Mouse (Mus musculus) heart, embryonic 13.5 days (tissue): ENCODE data around the gene Slc26a5. TPM values are rescaled to one million over a fixed set of nuclear protein-coding genes. Genes with fewer than 3 reads are reported as not detected.
A peak's percentile ranks its signal among the peaks of the same experiment; 100 is the strongest.

Source experiments
- ATAC-seq: fragments of 200-750 bp; cut with Nextera tagmentation; 2 replicates; pipeline ENCODE4 v1.8.0; 2017; ENCODE audit warnings: moderate TSS enrichment; ENCODE audit not compliant: insufficient number of reproducible peaks, low FRiP score, low TSS enrichment; ENCODE audit errors: extremely low read depth
- H3K27ac ChIP-seq: fragments of 300-500 bp; sonication (generic); replicated peaks from 2 replicates; pipeline ENCODE4 v1.5.1; 2015; ENCODE audit warnings: moderate library complexity, mild to moderate bottlenecking, inconsistent platforms
- H3K27me3 ChIP-seq: fragments of 300-500 bp; sonication (generic); replicated peaks from 2 replicates; pipeline ENCODE4 v1.6.1; 2015; ENCODE audit warnings: mild to moderate bottlenecking, inconsistent platforms
- H3K36me3 ChIP-seq: fragments of 300-500 bp; sonication (generic); 2 replicates; pipeline ENCODE4 v1.6.1; 2015; ENCODE audit warnings: mild to moderate bottlenecking, inconsistent platforms
- H3K4me1 ChIP-seq: fragments of 300-500 bp; sonication (generic); 2 replicates; pipeline ENCODE4 v1.6.1; 2015; ENCODE audit warnings: inconsistent platforms
- H3K4me2 ChIP-seq: fragments of 300-500 bp; sonication (generic); 2 replicates; pipeline ENCODE4 v1.6.1; 2015; ENCODE audit warnings: inconsistent platforms, mild to moderate bottlenecking, moderate library complexity
- H3K4me3 ChIP-seq: fragments of 300-500 bp; sonication (generic); 2 replicates; pipeline ENCODE4 v1.5.1; 2015; ENCODE audit warnings: moderate library complexity, mild to moderate bottlenecking, inconsistent platforms
- H3K9ac ChIP-seq: fragments of 300-500 bp; sonication (generic); 2 replicates; pipeline ENCODE4 v1.6.1; 2015; ENCODE audit warnings: inconsistent platforms, mild to moderate bottlenecking, moderate library complexity
- H3K9me3 ChIP-seq: fragments of 300-500 bp; sonication (generic); 2 replicates; pipeline ENCODE4 v1.6.1; 2016; ENCODE audit warnings: inconsistent platforms
- WGBS: fragments of 180-500 bp; shearing (Covaris S2); methylation state at CpG from one replicate; pipeline ENCODE4 v1.1.7; 2015; ENCODE audit warnings: mixed read lengths; 5-methylcytosine and 5-hydroxymethylcytosine counted together
- polyA plus RNA-seq: library from polyadenylated mRNA; unstranded; fragments of >200 nt; fragmentation: Nextera tagmentation; extraction: Ambion mirVana; gene quantifications from 2 replicates; pipeline ENCODE4 v1.2.1, GENCODE M21; 2015

Slc26a5 gene
- polyA plus RNA-seq, 1 experiment from 2014 or later, result not detected

DNA sequence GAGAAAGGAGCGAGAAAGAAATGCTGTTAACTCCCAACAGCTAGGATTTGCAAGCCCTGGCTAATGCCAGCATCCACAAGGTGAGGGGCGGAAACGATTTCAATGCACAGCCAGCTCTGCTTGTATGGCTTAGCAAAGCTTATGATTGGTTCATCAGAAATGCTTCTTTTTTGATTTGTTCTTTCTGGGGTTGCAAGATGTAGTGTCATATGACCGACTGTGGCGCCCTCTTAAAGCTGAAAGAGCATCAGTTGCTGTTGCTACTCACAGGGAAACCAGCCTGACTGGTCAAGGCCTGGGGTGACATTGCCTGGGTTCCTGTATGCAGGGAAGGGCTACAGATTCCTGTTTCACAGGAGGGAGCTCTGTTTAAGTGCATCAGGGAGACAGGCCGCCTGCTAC is 908 bp upstream of the Slc26a5 start:
- peaks cover 30% of the 10 kb centered on the region for H3K27me3 ChIP-seq
- H3K9me3 ChIP-seq, result no peaks in the 10 kb centered on the region
- 22% methylated on average over 6 of the region's 6 CpGs for whole genome bisulfite sequencing
- no peak overlapping the region for H3K27ac ChIP-seq
- H3K36me3 ChIP-seq, result no peaks in the 10 kb centered on the region
- peak overlapping the region; percentile 65 for H3K4me2 ChIP-seq
- no peak for ATAC-seq
- peaks cover 4% of the 10 kb centered on the region; the same call in 1 of the 2 replicates for H3K4me1 ChIP-seq
- H3K4me3 ChIP-seq, result peak overlapping the region; percentile 30
- H3K9ac ChIP-seq, result no peak overlapping the region

DNA sequence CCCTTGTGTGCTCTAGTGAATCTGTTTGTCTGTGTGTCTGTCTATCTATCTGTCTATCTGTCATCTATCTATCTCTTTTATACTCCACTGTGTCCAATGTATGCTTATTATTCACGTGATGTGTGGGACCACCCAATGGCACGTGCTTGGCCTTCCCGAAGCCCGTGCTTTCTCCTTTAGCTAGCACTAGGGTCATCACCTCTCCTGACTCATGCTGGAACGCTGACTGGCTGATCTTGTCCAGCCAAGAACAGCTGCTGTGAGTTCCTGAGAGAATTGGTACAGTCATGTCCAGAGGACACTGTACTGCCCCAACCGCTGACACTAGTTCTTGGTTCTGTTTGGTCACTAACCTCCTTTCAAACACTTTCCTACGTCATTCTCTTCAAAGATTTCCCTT is 6.8 kb downstream of the Slc26a5 start:
- ATAC-seq, result no peak
- H3K9ac ChIP-seq, result no peak overlapping the region
- H3K27ac ChIP-seq, result no peak overlapping the region
- peaks cover under 1% of the 10 kb centered on the region; the same call in 1 of the 2 replicates for H3K27me3 ChIP-seq
- H3K4me3 ChIP-seq, result no peak overlapping the region
- H3K9me3 ChIP-seq, result no peaks in the 10 kb centered on the region
- no peaks in the 10 kb centered on the region for H3K36me3 ChIP-seq
- WGBS, result 79% methylated on average over 7 of the region's 7 CpGs
- H3K4me1 ChIP-seq, result no peaks in the 10 kb centered on the region
- H3K4me2 ChIP-seq, result no peak overlapping the region

DNA sequence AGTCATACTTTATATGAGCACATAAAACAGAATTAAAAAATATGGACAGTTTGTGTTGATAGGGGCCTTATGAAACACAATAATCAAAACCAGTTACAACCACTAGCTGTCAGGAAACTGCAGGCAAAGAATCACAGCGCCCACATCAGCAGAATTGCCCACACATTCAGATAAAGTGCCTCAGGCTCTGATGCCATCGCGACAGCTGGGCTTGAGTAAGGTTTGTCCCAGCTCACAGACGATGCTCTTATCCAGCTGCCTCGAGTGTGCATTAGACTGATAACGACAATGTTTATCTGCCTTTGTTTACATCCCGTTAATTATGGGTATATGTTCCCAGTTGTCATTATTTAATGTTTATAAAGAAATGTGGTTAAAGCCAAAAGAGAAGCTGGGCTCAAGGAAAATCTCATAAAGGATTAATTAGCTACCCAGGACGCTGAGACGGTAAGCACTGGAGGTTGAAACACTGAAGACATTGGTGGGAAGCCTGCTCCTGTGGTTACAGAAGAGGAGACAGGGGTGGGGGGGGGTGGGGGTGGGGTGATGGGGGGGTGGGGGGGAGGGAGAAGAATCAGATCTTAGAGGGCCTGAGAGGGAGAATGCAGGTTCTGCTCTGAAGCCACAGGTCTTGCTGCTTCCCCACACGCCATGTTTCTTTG is 13.6 kb downstream of the Slc26a5 start:
- Histone ChIP-seq H3K27me3 (no peaks in the 10 kb centered on the region), H3K4me3 (no peak overlapping the region), H3K36me3 (no peaks in the 10 kb centered on the region), H3K9me3 (no peaks in the 10 kb centered on the region), H3K4me2 (no peak overlapping the region), H3K4me1 (no peaks in the 10 kb centered on the region), H3K9ac (no peak overlapping the region), H3K27ac (no peak overlapping the region)
- no peak for ATAC-seq
- WGBS, result 33% methylated on average over 10 of the region's 10 CpGs

DNA sequence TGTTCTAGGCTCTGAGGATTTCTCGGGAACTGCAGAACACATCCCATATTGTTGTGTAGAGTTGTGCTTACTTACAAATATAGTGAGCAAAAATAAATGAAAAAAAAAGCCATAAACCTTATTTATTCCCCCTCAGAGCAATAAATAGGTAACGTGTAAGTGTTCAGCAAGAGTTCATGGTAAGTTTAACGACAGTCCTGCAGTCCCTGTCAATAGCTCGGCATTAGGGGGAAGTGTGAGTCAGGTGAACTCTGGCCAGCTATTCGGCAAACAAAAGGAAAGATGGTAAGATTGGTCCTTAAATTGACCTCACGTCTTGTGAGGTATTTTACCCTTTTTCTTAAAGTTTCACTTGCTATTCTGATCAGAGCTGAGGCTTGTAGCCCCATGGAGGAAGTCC is 18.0 kb downstream of the Slc26a5 start:
- ATAC-seq, result no peak
- 75% methylated on average over 6 of the region's 6 CpGs for WGBS
- Histone ChIP-seq H3K27me3 (no peaks in the 10 kb centered on the region), H3K4me3 (no peak overlapping the region), H3K27ac (no peak overlapping the region), H3K9ac (no peak overlapping the region), H3K36me3 (no peaks in the 10 kb centered on the region), H3K4me2 (no peak overlapping the region), H3K9me3 (no peaks in the 10 kb centered on the region), H3K4me1 (no peaks in the 10 kb centered on the region)

DNA sequence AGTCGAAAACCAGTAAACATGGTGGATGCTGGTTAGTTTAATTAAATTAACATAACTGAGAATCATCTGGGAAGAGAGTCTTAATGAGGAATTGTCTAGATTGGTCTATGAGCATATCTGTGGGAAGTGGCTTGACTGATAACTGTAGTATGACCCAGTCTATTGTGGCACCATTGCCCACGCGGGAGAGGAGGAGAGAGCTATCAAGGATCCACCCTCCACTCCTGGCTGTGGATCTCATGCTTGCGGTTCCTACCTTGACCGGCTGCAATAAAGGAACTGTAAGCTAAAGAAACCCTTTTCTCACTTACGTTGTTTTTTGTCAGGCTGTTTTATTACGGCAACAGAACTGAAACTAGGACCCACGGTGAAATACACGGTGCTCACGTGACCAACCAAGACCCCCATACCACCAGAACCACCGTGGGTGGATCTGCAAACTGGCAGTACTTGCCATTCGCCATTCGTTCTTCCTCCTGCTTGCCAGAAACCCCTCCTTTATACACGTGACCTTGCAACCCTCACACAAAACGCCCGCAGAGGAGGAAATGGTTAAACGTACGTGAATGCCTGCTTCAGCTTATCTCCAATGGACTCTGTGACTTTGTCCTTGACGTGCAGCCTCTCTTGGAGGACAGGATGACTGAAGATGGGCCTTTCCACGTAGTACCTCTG is 18.7 kb downstream of the Slc26a5 start:
- no peak for ATAC-seq
- Histone ChIP-seq H3K36me3 (no peaks in the 10 kb centered on the region), H3K27ac (no peak overlapping the region), H3K27me3 (no peaks in the 10 kb centered on the region), H3K4me3 (no peak overlapping the region), H3K9me3 (no peaks in the 10 kb centered on the region), H3K9ac (no peak overlapping the region), H3K4me2 (no peak overlapping the region), H3K4me1 (no peaks in the 10 kb centered on the region)
- WGBS, result 67% methylated on average over 20 of the region's 20 CpGs

DNA sequence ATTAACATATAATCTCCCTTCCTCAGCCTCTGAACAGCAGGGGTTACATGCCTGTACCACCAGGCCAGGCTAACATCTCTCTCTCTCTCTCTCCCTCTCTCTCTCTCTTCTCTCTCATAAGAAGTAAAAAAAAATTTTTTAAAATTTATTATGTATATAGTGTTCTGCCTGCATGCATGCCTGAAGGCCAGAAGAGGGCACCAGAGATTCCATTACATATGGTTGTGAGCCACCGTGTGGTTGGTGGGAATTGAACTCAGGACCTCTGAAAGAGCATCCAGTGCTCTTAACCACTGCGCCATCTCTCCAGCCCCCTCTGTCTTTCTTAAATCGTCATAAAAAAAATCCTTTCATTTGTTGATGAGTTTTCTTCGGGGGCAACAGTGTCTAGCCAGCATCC is 20.7 kb downstream of the Slc26a5 start:
- 65% methylated on average over 4 of the region's 4 CpGs for WGBS
- Histone ChIP-seq H3K4me1 (no peaks in the 10 kb centered on the region), H3K36me3 (no peaks in the 10 kb centered on the region), H3K9me3 (no peaks in the 10 kb centered on the region), H3K9ac (no peak overlapping the region), H3K4me3 (no peak overlapping the region), H3K27me3 (no peaks in the 10 kb centered on the region), H3K27ac (no peak overlapping the region), H3K4me2 (no peak overlapping the region)
- ATAC-seq, result no peak

DNA sequence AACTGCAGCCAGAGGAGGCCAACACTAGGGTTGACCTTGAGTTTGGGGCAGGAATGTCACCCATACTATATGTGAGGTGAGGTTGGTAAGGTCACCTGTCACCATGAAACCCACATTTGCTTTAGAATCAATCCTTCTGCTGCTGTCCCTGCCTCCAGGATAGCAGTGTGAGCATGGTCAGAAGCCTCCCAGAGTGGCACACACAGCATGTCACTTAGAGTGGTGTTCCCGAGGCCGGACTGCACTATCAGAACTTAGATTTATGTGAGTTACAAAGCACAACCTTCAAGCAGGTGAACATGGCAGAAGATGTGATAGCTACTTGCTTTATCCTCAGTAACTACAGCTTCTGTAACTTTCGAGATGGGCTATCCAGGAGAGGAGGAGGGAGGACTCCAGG is 33.6 kb downstream of the Slc26a5 start:
- Histone ChIP-seq H3K9me3 (no peaks in the 10 kb centered on the region), H3K4me1 (no peaks in the 10 kb centered on the region), H3K27me3 (no peaks in the 10 kb centered on the region), H3K36me3 (no peaks in the 10 kb centered on the region), H3K4me3 (no peak overlapping the region), H3K9ac (no peak overlapping the region), H3K4me2 (no peak overlapping the region), H3K27ac (no peak overlapping the region)
- WGBS, result 61% methylated on average over 3 of the region's 3 CpGs
- no peak for ATAC-seq

DNA sequence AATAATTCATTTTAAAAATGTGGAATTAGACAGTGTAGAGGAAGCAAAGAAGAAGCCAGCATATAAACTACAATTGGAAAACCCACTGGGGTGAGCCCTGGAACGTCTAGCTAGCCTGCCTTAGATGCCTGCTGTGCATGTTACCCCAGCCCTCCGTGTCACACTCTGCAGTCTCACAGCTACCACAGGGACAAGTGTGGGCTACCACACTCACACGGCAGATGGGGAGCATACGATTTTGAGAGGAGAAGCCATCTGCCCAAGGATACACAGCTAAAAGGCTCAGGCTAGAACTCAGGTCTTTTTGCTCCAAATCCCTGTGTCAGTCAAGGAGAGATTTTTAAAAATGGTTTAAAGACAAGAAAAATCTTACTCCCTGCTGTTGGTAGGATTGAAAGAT is 36.5 kb downstream of the Slc26a5 start:
- Histone ChIP-seq H3K4me2 (no peak overlapping the region), H3K36me3 (no peaks in the 10 kb centered on the region), H3K27me3 (no peaks in the 10 kb centered on the region), H3K27ac (no peak overlapping the region), H3K9ac (no peak overlapping the region), H3K9me3 (no peaks in the 10 kb centered on the region), H3K4me3 (no peak overlapping the region), H3K4me1 (no peaks in the 10 kb centered on the region)
- no peak for ATAC-seq
- 49% methylated on average over 4 of the region's 4 CpGs for WGBS

DNA sequence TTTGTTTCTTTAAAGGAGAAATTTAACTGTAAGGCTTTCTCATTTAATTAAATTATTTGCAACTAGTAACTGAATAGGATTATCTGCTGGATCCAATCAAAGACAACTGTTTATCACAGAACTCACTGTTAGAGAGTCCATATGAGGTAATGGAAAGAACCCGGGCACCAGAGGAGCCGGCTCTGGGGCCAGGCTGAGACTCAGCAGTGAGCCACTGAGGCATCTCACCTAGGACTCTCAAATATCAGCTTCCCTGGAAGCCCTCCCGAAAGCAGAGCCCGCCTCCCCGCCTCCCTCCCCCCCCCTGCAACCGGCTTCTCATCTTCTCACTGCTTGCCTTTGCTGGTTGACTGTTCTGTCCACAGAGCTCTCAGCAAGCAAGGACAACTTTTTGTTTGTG is 37.8 kb downstream of the Slc26a5 start:
- WGBS, result 12% methylated on average over 6 of the region's 6 CpGs
- Histone ChIP-seq H3K27ac (no peak overlapping the region), H3K4me1 (no peaks in the 10 kb centered on the region), H3K36me3 (no peaks in the 10 kb centered on the region), H3K4me3 (no peak overlapping the region), H3K9ac (no peak overlapping the region), H3K27me3 (no peaks in the 10 kb centered on the region), H3K4me2 (no peak overlapping the region), H3K9me3 (no peaks in the 10 kb centered on the region)
- ATAC-seq, result no peak

DNA sequence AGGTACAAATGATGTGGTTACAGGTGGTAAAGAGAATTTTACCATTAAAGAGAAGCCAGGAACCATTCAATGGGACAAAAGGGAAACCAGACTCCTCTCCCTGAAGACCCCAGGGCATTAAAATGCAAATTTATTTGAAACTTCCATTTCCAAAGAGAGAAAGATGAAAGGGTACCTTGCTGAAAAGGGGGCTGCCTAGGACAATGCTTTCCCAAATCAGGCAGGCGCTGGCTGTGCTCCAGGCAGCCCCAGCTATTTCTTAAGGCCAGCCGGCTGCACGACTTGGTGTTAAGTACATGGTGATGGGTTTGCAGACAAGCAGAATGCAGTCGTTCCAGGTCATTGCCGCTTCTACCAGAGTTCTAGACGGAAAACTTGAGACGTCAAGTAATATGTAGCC is 39.0 kb downstream of the Slc26a5 start:
- WGBS, result 46% methylated on average over 7 of the region's 7 CpGs

DNA sequence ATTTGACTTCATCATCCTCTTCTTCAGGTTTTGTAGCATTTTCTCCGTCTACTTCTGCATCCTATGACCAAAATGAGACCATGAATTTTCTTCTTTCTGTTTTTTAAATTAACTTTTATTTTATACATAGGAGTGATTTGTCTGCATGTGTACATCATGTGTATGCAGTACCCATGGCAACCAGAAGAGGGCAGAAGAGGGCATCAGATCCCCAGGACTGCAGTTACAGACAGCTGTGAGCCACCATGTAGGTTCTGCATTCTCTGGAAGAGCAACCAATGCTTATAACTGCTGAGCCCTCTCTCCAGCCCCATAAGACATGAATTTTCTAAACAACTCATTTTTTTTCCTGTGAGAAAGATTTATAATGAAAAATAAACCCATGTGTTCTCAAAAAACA is 51.4 kb downstream of the Slc26a5 start:
- Histone ChIP-seq H3K36me3 (no peaks in the 10 kb centered on the region), H3K4me2 (no peak overlapping the region), H3K27ac (no peak overlapping the region), H3K4me1 (no peaks in the 10 kb centered on the region), H3K4me3 (no peak overlapping the region), H3K9me3 (no peaks in the 10 kb centered on the region; the same call in 1 of the 2 replicates), H3K27me3 (no peaks in the 10 kb centered on the region), H3K9ac (no peak overlapping the region)
- no peak for ATAC-seq
- WGBS, result 50% methylated on average over 1 of the region's 1 CpGs

More for the DNA sequence above, 39.0 kb downstream of the Slc26a5 start:
- no peaks in the 10 kb centered on the region for H3K4me1 ChIP-seq
- no peak overlapping the region for H3K27ac ChIP-seq
- no peaks in the 10 kb centered on the region for H3K27me3 ChIP-seq
- H3K9ac ChIP-seq, result no peak overlapping the region
- H3K36me3 ChIP-seq, result no peaks in the 10 kb centered on the region
- H3K4me3 ChIP-seq, result no peak overlapping the region
- no peak for ATAC-seq
- no peak overlapping the region for H3K4me2 ChIP-seq
- H3K9me3 ChIP-seq, result no peaks in the 10 kb centered on the region

DNA sequence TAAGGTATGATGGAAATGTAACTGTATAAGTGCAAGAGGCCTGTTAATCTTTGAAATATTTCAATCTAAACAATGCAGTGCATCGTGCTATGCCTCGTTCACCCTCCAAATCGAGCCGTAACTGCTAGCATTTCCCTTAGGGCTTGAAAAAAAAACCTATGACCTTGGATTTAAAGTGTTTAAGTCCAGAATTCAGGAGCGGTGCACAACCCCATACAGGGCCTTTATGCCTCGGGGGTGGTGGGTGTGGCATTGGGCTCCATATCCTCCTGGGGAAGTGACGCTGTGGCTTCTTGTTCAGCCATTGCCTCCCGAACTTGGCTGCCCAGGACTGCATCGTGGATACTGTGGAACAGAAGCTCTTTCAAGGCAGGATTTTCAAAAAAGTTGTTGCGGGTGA is 54.5 kb downstream of the Slc26a5 start:
- no peaks in the 10 kb centered on the region for H3K36me3 ChIP-seq
- WGBS, result 77% methylated on average over 10 of the region's 10 CpGs
- H3K27me3 ChIP-seq, result no peaks in the 10 kb centered on the region
- no peak overlapping the region for H3K4me3 ChIP-seq
- H3K4me1 ChIP-seq, result no peaks in the 10 kb centered on the region
- ATAC-seq, result no peak
- H3K9ac ChIP-seq, result no peak overlapping the region
- no peak overlapping the region for H3K4me2 ChIP-seq
- no peaks in the 10 kb centered on the region; the same call in 1 of the 2 replicates for H3K9me3 ChIP-seq
- H3K27ac ChIP-seq, result no peak overlapping the region
